Mouse (Mus musculus) liver (tissue): ENCODE measurements around the gene Gm34653.
"Not testable (repeated sequence)": the region's sequence is repeated elsewhere in the genome, so short reads cannot be mapped to it uniquely, and the experiment has no call there.

ENCODE experiments used
- DNase-seq: peaks from one replicate; pipeline ENCODE4 v3.0.0-alpha.2; 2020; ENCODE audit warnings: mixed read lengths

The Gm34653 gene

GRCm38 (mm10) chr2:34825827-34826459 lies 6.9 kb upstream of the Gm34653 start, which contains the start of gene Fbxw2:
Gene Fbxw2 (minus strand): TSS chr2:34826311.
- peak; percentile 92 for DNase-seq

GRCm38 (mm10) chr2:34826460-34827231 lies 6.2 kb upstream of the Gm34653 start:
- no peak for DNase-seq

- DNase-seq, result no peak
Measured at GRCm38 (mm10) chr2:34827591-34827990, 5.2 kb upstream of the Gm34653 start.

DNA sequence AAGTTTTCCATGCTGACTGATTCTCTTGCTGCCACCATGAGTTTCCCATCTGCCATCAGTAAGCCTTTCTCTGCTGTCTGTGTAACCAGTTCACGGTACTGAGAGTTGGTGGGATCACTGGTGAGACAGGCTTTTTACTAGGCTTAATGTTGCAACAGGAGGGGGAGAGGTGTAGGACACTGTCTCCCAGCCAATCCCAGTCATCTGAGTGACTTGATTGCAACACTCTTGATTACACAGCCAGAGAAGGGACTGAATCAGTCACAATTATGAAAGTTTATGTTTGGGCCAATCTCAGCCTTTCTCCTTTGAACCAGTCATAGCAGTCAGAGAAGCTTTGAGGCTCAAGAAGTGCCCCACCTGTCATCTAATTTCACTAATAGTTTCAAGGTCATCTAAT lies 4.8 kb upstream of the Gm34653 start:
- DNase-seq, result no peak

GRCm38 (mm10) chr2:34830066-34830465 lies 2.7 kb upstream of the Gm34653 start:
- DNase-seq, result not testable (repeated sequence)

- DNase-seq, result no peak
Measured at GRCm38 (mm10) chr2:34833624-34834023, 817 bp downstream of the Gm34653 start.

GRCm38 (mm10) chr2:34835669-34836068 lies 2.9 kb downstream of the Gm34653 start:
- DNase-seq, result no peak

DNA sequence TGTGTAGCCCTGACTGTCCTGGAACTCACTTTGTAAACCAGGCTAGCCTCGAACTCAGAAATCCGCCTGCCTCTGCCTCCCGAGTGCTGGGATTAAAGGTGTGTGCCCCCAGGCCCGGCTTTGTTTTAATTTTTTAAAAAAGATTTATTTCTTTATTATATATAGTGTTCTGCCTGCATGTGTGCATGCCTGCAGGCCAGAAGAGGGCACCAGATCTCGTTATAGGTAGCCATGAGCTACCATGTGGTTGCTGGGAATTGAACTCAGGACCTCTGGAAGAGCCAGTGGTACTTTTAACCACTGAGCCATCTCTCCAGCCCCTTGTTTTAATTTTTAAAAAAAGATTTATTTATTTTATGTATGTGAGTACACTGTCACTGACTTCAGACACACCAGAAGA lies 7.3 kb downstream of the Gm34653 start:
- DNase-seq, result not testable (repeated sequence)

DNA sequence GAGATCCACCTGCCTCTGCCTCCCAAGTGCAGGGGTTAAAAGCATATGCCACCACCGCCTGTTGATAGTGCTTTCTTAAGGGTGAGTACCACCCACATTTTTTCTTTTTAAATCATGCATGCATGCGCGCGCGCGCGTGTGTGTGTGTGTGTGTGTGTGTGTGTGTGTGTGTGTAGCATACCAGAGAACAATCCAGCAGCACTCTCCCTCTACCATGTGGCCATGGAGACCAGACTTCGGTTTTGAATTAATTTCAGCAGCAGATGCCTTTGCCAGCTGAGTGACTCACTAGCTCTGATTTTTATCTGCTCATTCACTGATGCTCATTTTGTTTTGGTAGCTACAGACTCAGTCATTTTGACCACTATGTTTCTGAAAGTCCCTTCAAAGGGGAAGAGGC lies 8.9 kb downstream of the Gm34653 start:
- DNase-seq, result no peak

DNA sequence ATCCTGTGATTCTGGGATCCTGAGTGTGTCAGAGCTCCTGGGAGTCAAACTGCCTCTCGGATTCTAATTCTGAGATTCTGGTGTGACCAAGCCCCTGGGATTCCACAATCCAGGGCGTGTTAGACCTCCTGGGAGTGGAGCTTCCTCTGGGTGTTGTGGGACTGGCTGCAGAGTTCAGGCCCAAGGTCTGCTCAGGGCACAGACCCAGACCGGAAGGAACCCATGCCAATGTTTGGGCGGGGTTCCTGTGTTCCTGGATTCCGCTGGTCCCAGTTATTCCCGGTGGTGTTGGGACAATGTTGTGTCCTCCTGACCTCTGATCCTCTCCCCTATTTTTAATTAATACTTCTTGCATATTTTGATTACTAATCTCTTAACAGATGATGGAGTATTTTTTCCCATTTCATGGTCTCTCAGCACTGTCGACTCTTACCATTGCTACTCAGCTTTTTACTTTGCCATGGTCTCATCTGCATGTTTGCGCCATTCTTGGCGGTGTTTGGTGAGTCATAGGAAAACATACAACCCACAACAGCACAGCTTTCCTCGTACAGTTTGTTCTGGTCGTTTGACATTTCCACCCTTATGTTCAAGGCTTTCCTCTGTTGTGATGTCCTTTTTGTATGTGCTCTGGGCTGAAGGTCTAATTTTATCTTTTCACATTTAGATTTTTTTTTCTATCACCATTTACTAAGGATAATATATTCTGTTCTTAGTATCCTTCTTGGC lies 10.6 kb downstream of the Gm34653 start:
- DNase-seq, result no peak

DNA sequence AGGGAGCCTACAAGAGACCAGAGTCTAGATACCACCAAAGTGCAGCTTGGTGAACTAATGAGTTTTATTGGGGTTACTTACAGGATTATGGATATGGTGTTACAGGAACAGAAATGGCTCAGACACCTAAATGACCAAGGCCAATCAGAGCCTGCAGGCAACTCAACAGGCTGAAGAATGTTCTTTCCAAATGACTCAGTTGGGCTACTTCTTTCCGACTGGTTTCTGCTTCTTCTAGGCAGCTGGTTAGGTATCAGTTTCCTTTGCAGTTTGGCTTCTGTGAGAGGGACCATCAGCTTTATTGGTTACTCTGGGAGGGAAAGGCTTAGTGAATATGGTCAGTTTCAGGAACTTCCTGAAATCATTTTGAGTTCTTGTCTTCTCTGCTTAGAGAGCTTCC lies 14.9 kb downstream of the Gm34653 start:
- DNase-seq, result no peak

- DNase-seq, result no peak
Measured at GRCm38 (mm10) chr2:34855265-34855664, 22.5 kb downstream of the Gm34653 start.

- no peak for DNase-seq
Measured at GRCm38 (mm10) chr2:34857728-34858127, 24.9 kb downstream of the Gm34653 start.

DNA sequence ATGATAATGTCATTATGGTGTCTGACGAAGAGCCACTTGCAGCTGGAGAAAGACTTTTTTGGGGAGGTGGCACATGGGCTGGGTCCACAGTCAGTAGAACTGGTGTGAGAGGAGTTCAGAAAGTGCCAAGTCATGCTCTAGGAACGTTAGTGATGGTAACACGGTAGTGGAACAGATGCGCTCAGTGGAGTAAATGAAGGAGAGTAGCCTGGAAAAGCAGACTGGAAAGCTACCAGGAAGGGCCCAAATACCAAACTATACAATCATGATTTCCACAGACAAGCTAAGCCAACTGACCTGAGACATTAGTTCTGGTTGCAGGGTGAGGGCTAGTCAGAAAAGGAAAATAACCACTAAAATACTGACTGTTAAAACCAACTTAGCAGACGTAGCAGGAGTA lies 36.9 kb downstream of the Gm34653 start:
- DNase-seq, result peak; percentile 74

- DNase-seq, result peak; percentile 99
Measured at GRCm38 (mm10) chr2:34870520-34871474, 38.0 kb downstream of the Gm34653 start.

- DNase-seq, result peak; percentile 34
Measured at GRCm38 (mm10) chr2:34874271-34874670, 41.5 kb downstream of the Gm34653 start, which contains the start of gene Cutal. Gene Cutal (plus strand): TSS chr2:34874396.

- no peak for DNase-seq
Measured at GRCm38 (mm10) chr2:34874816-34875345, 42.1 kb downstream of the Gm34653 start, which contains the start of gene Psmd5. Gene Psmd5 (minus strand): TSS chr2:34874968.

DNA sequence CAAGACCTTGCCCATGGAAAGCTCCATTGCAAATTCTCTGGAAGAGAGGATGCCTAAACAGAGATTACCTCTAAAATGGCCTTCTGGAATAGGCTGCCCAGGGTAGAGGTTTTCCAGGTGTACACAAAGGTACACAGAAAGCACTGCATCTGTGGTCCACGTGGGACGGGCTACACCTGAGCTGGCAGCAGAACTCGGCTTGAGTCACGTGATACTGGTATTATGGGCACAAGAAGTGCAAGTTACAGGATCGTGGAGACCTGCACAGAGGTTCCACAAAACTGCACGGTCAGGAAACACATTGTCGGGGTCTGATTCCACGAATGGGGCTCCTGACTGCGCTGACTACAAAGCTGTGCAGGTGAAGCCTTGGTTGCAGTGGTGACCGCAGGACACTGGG lies 47.2 kb downstream of the Gm34653 start:
- no peak for DNase-seq

DNA sequence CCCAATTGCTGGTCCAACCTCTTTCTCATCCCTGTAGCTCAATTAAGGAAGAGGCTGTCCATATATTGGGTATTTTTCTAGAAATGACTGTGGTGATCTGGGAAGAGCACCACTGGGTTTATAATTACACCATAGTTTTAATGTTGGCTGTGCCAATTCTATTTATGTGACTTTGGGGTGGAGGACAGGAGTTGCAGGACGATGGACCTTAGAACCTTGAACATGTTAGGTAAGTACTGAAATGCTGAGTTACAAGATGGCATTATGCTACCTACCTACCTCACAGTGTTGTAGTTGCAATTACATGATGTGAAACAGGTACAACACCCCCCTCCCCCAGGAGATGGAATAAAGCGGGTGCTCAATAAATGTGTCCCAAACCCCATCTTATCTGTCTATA lies 50.0 kb downstream of the Gm34653 start:
- DNase-seq, result no peak

DNA sequence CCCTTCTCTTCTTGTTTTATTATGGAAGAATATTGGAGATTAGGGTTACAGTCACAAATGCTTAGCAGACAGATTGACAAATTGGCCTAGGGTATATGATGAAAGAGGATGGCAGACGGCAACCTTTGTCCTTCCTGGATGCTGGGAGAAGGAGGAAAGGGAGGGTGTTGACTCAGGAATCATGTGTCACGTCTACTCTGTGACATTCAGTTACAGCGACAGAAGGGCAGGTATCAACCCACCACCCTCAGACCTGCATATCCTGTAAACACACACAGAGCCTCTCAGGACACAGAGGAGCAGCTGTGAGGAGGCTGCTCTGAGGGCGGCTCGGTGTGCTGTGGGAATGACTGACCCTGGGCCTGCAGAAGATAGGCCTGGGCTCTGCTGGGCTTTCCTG lies 50.4 kb downstream of the Gm34653 start:
- no peak for DNase-seq

GRCm38 (mm10) chr2:34884186-34884585 lies 51.4 kb downstream of the Gm34653 start:
- DNase-seq, result no peak
